Mouse (Mus musculus) B cell, adult 62 days (primary cell): ENCODE data around the gene B4galnt1. TPM values are rescaled to one million over a fixed set of nuclear protein-coding genes. Genes with fewer than 3 reads are reported as not detected.

Experiments
- total RNA-seq: library from RNA; stranded (reverse); gene quantifications from 4 replicates; pipeline ENCODE4 v1.2.4, GENCODE M21; 2023

The B4galnt1 gene
- total RNA-seq, result 467 to 503 TPM (median 480 TPM) in 4 replicates

DNA sequence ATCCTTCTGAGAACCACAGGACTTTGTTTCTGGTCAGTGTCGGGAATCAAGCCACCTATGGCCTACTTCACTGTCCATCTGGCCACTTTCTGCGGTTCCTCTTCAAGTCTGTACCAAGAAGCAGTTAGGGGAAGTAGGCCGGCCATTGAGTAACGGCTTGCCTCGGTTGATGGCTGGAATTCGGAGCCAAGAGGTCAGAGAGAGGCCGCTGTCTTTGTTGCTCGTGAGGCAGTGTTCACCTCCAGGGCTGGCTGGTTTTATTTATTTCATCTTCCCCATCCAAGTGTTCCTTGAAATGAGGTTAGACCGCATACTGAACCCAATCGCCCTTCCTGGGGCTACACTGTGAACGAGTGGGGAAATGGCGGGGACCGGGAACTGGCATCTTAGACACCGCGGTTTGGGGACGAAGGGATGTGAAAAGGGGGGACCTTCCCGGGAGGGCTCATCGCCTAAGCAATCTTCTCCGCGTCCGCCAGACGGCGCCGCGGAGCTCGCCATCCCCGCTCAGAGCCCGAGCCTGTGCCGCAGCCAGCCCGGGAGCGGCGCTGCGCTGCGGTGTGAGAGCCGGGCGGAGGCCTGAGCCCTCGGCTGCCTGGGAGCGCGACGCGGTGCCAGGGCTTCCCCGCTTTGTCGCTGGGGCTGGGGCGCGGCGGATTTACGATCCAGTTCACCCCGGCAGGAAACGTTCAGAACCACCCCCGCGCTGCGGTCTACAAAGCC is at the start of gene B4galnt1:
B4galnt1 (plus strand) TSS at position 595 of the 723 bp plus-strand sequence.

GRCm38 (mm10) chr10:127121066-127121477 is 44.0 kb upstream of the B4galnt1 start, which contains the start of gene Os9:
Os9 (minus strand) TSS chr10:127121131.

GRCm38 (mm10) chr10:127179871-127180694 is 15.1 kb downstream of the B4galnt1 start, which contains the start of gene Slc26a10:
Slc26a10 (minus strand) TSS chr10:127180645.

DNA sequence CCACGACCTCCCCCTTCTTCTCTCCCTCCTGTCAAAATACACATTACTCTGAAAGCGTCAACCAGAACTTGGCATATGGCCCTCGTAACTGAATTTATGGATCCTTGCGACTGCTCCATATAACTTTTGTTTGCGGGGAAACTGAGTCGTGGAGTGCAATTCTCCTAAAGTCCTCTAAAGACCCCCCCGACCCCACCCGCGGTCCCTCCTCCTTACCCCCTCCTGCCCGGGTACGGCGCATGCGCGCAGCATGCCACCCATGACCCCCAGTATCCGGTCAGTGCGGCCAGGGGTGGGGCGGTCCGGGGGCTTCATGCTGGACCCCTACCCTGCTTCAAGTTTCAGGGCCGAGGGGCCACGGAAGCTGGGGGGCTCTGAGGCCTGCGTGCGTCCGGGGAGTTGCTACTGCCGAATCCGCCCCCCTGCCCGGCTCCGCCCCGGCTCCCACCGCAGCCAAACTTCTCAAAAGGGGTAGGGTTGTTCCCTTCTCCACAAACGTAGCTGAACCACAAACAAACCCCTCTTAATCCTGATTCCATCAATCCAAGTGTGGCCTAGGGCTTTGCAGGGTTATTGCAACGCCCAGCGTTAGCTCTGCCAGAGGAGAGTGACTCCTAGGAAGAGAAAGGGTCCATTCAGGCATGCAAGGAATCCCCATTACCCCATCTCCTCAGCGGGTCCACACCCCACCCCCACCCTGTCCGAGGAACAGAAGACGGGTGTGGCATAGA is 24.8 kb downstream of the B4galnt1 start, which contains the start of gene Arhgef25:
Arhgef25 (minus strand) TSS at position 433 of the 731 bp plus-strand sequence.

GRCm38 (mm10) chr10:127195328-127196129 is 30.5 kb downstream of the B4galnt1 start, which contains the start of gene Dtx3:
Dtx3 (minus strand) TSS chr10:127195728.

GRCm38 (mm10) chr10:127211414-127211854 is 46.4 kb downstream of the B4galnt1 start, which contains the start of gene Pip4k2c:
Pip4k2c (minus strand) TSS chr10:127211585.

Other genes with a start within 250 kb of the B4galnt1 start
- 45.1 to 53.9 TPM (median 51.9 TPM) in 4 replicates for gene Ctdsp2, start 186.5 kb upstream of the B4galnt1 start, total RNA-seq
- 0.18 to 1.0 TPM (median 0.74 TPM) in 4 replicates for gene Avil, start 164.5 kb upstream of the B4galnt1 start, total RNA-seq
- gene Tsfm, start 134.4 kb upstream of the B4galnt1 start, total RNA-seq, result 20.5 to 21.8 TPM (median 21.3 TPM) in 4 replicates
- gene Mettl1, start 123.8 kb upstream of the B4galnt1 start, total RNA-seq, result 16.3 to 24.7 TPM (median 19.8 TPM) in 4 replicates
- gene Eef1akmt3, start 123.7 kb upstream of the B4galnt1 start, total RNA-seq, result 0.25 TPM in 1 of 4 replicates, not detected in the others
- 1.2 to 2.1 TPM in 2 of 4 replicates, not detected in the others for gene Cyp27b1, start 117.0 kb upstream of the B4galnt1 start, total RNA-seq
- gene March9, start 105.0 kb upstream of the B4galnt1 start, total RNA-seq, result 2.8 to 3.4 TPM (median 3.3 TPM) in 4 replicates
- 127 to 135 TPM (median 129 TPM) in 4 replicates for gene Cdk4, start 101.7 kb upstream of the B4galnt1 start, total RNA-seq
- 20.0 to 26.6 TPM (median 22.0 TPM) in 4 replicates for gene Tspan31, start 95.0 kb upstream of the B4galnt1 start, total RNA-seq
- gene Agap2, start 89.9 kb upstream of the B4galnt1 start, total RNA-seq, result 97.5 to 109 TPM (median 105 TPM) in 4 replicates
- gene Os9, start 44.1 kb upstream of the B4galnt1 start, total RNA-seq, result 80.1 to 89.5 TPM (median 81.2 TPM) in 4 replicates
- gene Slc26a10, start 15.4 kb downstream of the B4galnt1 start, total RNA-seq, result not detected in 4 replicates
- gene Arhgef25, start 24.9 kb downstream of the B4galnt1 start, total RNA-seq, result 0.33 TPM in 1 of 4 replicates, not detected in the others
- gene Dtx3, start 30.5 kb downstream of the B4galnt1 start, total RNA-seq, result 63.9 to 74.8 TPM (median 72.1 TPM) in 4 replicates
- gene Pip4k2c, start 46.4 kb downstream of the B4galnt1 start, total RNA-seq, result 61.9 to 65.3 TPM (median 63.0 TPM) in 4 replicates
- gene Kif5a, start 98.1 kb downstream of the B4galnt1 start, total RNA-seq, result 0.33 to 0.85 TPM (median 0.48 TPM) in 4 replicates
- 109 to 116 TPM (median 114 TPM) in 4 replicates for gene Dctn2, start 101.1 kb downstream of the B4galnt1 start, total RNA-seq
- 99.9 to 129 TPM (median 111 TPM) in 4 replicates for gene Mbd6, start 123.8 kb downstream of the B4galnt1 start, total RNA-seq
- 53.5 to 66.7 TPM (median 58.0 TPM) in 4 replicates for gene Mars, start 146.6 kb downstream of the B4galnt1 start, total RNA-seq
- gene Arhgap9, start 156.7 kb downstream of the B4galnt1 start, total RNA-seq, result 102 to 114 TPM (median 105 TPM) in 4 replicates
- gene Gli1, start 176.7 kb downstream of the B4galnt1 start, total RNA-seq, result not detected in 4 replicates
- gene Inhbe, start 189.2 kb downstream of the B4galnt1 start, total RNA-seq, result not detected in 4 replicates
- gene Inhbc, start 205.2 kb downstream of the B4galnt1 start, total RNA-seq, result not detected in 4 replicates
- gene R3hdm2, start 215.1 kb downstream of the B4galnt1 start, total RNA-seq, result 107 to 131 TPM (median 121 TPM) in 4 replicates